Mouse (Mus musculus): ENCODE results near the gene Rhobtb1.

Rhobtb1 gene

GRCm38 (mm10) chr10:69278764-69279606, 127.8 kb downstream of the Rhobtb1 start:
- DNase-seq: no peak

GRCm38 (mm10) chr10:69279607-69279978, 128.4 kb downstream of the Rhobtb1 start:
- no peak for DNase-seq

- no peak for DNase-seq
Measured at GRCm38 (mm10) chr10:69286939-69287338, 135.7 kb downstream of the Rhobtb1 start.

- no peak for DNase-seq
Measured at GRCm38 (mm10) chr10:69288086-69288485, 136.9 kb downstream of the Rhobtb1 start.

GRCm38 (mm10) chr10:69288720-69289119, 137.5 kb downstream of the Rhobtb1 start:
- no peak for DNase-seq

GRCm38 (mm10) chr10:69290736-69291135, 139.5 kb downstream of the Rhobtb1 start:
- DNase-seq: no peak

GRCm38 (mm10) chr10:69295919-69296318, 144.7 kb downstream of the Rhobtb1 start:
- no peak for DNase-seq

- DNase-seq: no peak
Measured at GRCm38 (mm10) chr10:69299985-69300384, 148.8 kb downstream of the Rhobtb1 start.

- DNase-seq: no peak
Measured at GRCm38 (mm10) chr10:69302667-69303066, 151.4 kb downstream of the Rhobtb1 start.

- DNase-seq: no peak
Measured at GRCm38 (mm10) chr10:69304819-69305218, 153.6 kb downstream of the Rhobtb1 start.

GRCm38 (mm10) chr10:69305600-69305999, 154.4 kb downstream of the Rhobtb1 start:
- no peak for DNase-seq

GRCm38 (mm10) chr10:69306205-69306604, 155.0 kb downstream of the Rhobtb1 start:
- DNase-seq: peak; percentile 23

- DNase-seq: peak; percentile 24
Measured at GRCm38 (mm10) chr10:69307067-69307466, 155.8 kb downstream of the Rhobtb1 start.

GRCm38 (mm10) chr10:69309109-69309508, 157.9 kb downstream of the Rhobtb1 start:
- no peak for DNase-seq

GRCm38 (mm10) chr10:69311867-69312266, 160.6 kb downstream of the Rhobtb1 start:
- no peak for DNase-seq

- DNase-seq: no peak
Measured at GRCm38 (mm10) chr10:69313944-69314343, 162.7 kb downstream of the Rhobtb1 start.

- no peak for DNase-seq
Measured at GRCm38 (mm10) chr10:69318514-69318913, 167.3 kb downstream of the Rhobtb1 start.

GRCm38 (mm10) chr10:69320667-69321518, 169.7 kb downstream of the Rhobtb1 start:
- DNase-seq: peak; percentile 79

- no peak for DNase-seq
Measured at GRCm38 (mm10) chr10:69321519-69322035, 170.3 kb downstream of the Rhobtb1 start.

GRCm38 (mm10) chr10:69323986-69324385, 172.8 kb downstream of the Rhobtb1 start:
- no peak for DNase-seq

GRCm38 (mm10) chr10:69324816-69325215, 173.6 kb downstream of the Rhobtb1 start:
- DNase-seq: no peak

GRCm38 (mm10) chr10:69326433-69326832, 175.2 kb downstream of the Rhobtb1 start:
- no peak for DNase-seq

GRCm38 (mm10) chr10:69327362-69327761, 176.1 kb downstream of the Rhobtb1 start:
- DNase-seq: no peak
